Mouse (Mus musculus) kidney, postnatal 14 days (tissue): ENCODE measurements around the gene Sh3rf1.

Experiments used
- DNase-seq: peaks from one replicate; pipeline ENCODE4 v3.0.0; 2022; ENCODE audit warnings: mixed read lengths

The Sh3rf1 gene

GRCm38 (mm10) chr8:61288006-61288566 is 64.4 kb downstream of the Sh3rf1 start:
- DNase-seq, result no peak

- DNase-seq, result no peak
Observed at GRCm38 (mm10) chr8:61288676-61289075, 65.0 kb downstream of the Sh3rf1 start.

- DNase-seq, result no peak
Observed at GRCm38 (mm10) chr8:61295040-61295439, 71.4 kb downstream of the Sh3rf1 start.

DNA sequence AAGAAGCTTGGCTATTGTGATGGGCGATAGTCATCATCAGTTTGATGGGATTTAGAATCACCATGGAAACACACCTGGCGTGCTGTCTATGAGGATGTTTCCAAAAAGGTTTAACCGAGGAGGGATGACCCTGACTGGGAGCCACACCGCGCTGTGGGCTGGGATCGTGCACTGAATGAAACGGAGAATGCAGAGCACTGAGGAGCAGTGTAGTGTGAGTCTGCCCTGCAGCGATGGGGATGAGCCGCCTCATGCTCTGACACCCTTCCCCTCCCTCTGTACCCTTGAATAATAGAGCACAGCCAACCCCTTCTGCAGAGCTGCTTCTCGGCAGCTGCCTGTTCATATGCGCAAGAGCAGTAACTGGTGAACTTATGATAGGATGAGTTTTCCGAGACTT is 71.8 kb downstream of the Sh3rf1 start:
- DNase-seq, result no peak

- DNase-seq, result no peak
Observed at GRCm38 (mm10) chr8:61298828-61299227, 75.2 kb downstream of the Sh3rf1 start.

DNA sequence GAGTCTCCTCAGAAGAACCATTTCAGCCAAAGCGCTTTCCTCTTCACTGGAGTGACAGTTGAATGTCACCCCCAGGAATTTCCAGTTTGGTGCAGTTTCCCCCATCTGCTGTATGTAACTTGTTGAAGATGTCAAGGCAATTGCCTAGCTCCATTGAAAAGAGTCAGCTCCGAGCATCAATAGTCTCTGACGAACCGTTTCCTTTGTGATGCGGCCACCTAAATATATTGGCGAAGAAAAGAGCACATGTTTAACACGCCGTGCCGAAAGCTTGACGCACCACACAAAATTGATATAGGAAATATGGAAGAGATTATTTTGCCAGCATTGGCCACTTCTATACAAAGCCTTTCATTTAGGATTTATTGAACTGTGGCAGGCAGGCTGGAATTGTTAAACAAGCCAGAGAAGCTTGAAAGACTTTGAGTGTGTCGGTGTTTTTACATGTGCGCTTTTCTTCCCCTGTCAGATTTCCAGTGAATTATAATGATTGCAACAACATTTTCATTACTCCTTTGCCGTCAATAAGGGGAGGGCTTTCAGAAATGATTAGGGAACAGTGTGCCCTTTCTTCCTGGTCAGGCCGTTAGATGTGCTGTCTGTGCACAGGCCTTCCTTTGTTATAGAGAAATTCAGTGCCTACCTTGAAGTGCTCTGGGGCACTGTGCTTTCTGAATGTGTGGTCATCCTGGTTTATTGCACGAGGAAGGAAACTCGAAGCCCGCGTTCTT is 77.8 kb downstream of the Sh3rf1 start:
- no peak for DNase-seq

DNA sequence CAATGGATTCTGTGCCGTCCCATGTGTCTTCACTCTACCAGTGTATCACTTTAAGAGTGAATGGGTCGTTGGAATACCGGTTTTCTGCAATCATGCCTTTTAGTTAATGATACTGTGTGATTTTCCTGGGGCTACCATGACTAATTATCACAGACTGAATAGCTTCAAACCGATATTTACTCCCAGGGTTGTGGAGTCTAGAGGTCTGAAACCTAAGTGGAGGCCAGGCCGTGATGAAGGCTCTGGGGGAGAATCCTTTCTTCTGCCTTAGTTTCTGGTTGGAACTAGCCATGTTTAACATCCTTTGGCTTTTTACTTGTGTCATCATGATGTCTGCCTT is 78.3 kb downstream of the Sh3rf1 start:
- no peak for DNase-seq

DNA sequence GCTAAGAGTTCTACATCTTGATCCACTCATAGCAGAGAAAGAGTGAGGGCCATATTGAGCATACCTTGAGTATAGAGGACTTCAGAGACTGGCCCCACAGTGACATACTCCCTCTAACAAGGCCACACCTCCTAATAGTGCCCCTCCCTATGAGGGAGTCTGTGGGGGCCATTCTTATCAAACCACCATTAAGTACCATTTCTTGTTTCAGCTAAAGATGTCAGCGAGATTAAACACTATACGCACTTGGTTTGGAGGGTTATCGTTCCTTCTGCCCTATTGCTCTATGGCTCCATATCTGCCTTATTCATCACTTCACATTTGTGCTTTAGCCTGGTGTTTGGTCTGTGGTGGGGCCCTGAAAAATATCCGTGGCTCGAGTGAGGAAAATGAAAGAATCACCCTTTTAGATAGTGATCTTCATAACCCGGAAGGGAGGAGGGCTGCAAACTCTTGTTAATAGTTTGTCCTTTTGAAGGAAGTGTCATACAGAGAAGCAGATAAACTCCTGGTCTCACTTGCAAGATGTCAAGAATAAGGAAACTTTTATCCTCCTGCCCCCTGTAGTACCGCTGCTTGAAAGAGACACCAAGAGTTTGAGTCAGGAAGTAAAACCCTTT is 81.9 kb downstream of the Sh3rf1 start:
- no peak for DNase-seq

GRCm38 (mm10) chr8:61306501-61307112 is 82.9 kb downstream of the Sh3rf1 start:
- DNase-seq, result no peak

DNA sequence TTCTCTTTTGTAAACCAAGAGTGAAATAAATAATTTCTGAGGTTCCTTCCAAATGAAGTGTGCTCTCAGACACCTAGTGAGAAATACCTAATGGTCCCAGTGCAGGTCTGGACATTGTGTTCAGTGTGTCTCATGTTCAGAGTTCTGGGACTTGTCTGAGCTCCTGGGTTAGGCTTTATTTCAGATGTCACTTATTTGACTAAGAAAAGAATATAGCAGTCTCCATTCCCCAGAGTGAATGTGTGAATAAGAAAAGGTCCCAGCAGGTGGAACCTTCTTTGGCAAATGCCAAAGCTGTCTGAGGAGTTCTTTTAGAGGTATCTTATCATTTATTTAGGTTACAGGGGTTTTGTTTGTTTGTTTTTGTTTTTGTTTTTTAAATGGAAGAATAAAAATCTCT is 85.2 kb downstream of the Sh3rf1 start:
- DNase-seq, result no peak

GRCm38 (mm10) chr8:61309530-61310402 is 86.1 kb downstream of the Sh3rf1 start:
- DNase-seq, result no peak

DNA sequence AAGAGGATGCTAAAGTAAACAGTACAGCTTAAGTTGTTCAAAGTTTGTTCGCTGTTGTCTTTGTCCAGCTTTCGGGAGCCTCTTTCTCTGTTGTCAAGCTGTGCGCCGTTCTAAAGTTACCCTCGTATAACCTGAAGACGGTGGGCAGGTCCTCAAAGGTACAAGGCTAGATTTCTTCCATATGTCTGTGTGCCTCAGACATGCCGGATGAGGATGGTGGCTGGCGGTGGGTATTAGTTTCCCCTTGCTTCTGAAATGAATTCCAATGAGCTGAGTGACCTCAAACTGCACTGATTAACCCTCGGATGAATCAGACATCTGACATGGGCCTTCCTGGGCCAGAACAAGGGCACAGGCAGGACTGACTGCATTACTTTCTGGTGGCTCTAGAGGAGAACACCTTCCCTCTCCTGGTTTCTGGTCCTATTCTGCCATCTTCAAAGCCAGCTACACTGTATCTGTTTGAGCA is 86.8 kb downstream of the Sh3rf1 start:
- no peak for DNase-seq

DNA sequence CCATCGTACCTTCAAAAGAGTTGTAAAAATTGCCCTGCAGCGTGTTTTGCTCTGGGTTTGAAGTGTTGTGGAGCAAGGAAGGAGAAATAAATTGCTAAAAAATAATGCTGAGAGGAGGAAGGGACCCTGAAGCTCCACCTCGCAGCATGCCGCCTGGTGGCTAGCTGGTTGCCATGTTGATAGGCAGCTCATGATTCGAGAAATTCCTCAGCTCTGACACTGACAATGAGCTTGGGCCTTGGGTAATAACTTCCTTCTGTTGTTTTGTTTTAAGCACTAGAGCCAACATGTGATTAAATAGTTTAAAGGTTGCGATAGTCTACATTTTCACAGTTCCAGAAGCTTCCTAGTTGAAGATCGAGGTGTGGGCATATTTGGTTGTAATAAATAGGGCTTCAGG is 89.3 kb downstream of the Sh3rf1 start:
- no peak for DNase-seq

DNA sequence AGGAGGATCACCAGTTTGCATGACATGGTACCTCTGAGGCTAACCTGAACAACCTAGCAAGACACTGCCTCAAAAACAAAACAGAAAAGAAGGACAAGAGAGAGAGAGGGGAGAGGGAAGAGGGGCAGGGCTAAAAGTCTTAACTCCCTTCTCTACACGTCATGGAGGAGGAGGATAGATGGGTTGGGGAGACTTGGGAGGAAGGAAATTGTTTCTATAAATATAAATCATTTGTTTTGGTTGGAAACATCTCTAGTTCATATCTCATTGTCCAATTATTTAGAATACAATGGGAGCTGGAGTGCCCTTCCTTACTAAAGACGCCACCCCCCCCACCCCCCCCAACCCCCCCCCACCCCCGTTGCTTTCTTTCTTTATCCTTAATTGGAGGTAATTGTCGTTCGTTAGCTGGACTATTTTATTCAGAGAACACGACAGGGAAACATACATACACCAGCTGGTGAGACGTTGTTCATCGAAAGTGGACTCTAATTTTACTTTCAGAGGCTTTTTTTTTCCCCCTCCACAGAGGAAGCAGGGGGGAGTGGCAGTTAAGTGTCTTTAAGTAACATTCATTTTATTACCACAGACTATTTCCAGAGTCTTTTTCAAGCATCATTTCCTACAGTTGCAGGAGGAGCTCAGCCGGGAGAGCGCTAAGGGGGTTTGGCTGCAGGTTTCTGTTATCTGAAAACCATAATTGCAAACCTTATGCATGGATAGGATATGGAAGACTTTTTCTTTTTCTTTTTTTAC is 92.5 kb downstream of the Sh3rf1 start:
- no peak for DNase-seq

- peak; percentile 52 for DNase-seq
Observed at GRCm38 (mm10) chr8:61316813-61317534, 93.3 kb downstream of the Sh3rf1 start.

DNA sequence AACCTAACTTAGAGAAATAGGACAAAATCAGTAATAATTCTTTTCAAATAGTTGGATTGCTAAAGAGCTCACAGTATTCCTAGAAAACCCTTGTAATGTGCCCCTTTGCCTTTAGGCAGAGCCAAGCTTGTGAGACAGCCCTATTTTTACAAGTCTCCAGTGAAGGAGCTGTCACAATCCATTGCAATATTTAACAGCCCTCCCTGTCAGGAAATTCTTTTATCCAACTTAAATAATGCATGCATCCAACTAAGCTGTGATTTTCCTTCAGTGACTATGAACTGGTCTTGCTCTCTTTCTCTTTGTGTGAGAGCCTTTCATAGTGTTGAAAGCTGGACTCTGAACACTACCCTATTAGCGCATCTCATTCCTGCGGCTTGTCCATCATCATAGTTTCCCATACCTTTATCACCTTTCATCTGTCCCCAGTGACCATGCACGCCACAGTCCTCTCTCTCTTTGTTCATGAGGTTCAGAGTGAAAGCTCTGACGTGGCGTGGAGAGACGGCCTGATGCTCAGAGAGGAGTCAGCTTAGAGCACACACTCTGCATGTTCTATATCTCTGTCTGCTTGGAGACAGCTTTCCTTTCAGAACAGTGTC is 94.0 kb downstream of the Sh3rf1 start:
- DNase-seq, result no peak

- DNase-seq, result no peak
Observed at GRCm38 (mm10) chr8:61321216-61321615, 97.5 kb downstream of the Sh3rf1 start.

DNA sequence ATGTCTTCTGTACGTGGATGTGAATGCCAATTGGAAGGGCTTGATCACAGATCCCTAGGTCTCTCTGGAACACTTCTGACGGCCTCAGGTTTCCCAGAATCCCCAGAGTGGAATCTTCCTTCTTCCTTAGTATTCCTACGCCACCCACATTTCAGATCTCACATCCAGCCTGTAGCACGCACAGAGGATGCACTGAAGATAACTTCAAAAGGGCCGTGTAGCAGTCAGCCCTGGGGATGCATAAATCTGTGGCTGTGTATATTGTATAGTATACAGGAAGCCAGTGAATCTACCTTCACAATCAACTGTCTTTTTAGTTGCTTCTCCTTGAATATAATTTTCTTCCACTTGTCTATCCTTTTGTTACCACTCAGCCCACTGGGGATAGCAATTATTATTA is 98.1 kb downstream of the Sh3rf1 start:
- no peak for DNase-seq

- DNase-seq, result no peak
Observed at GRCm38 (mm10) chr8:61322462-61322861, 98.8 kb downstream of the Sh3rf1 start.

GRCm38 (mm10) chr8:61324363-61324914 is 100.8 kb downstream of the Sh3rf1 start:
- no peak for DNase-seq
